Mouse (Mus musculus): ENCODE data around the gene Slc30a3. TPM values are rescaled to one million over a fixed set of nuclear protein-coding genes. Genes with fewer than 3 reads are reported as not detected.
"Not testable (repeated sequence)": the region's sequence is repeated elsewhere in the genome, so short reads cannot be mapped to it uniquely, and the experiment has no call there.

The Slc30a3 gene
- polyA plus RNA-seq, 1 experiment from 2014 or later: 1.8 TPM

DNA sequence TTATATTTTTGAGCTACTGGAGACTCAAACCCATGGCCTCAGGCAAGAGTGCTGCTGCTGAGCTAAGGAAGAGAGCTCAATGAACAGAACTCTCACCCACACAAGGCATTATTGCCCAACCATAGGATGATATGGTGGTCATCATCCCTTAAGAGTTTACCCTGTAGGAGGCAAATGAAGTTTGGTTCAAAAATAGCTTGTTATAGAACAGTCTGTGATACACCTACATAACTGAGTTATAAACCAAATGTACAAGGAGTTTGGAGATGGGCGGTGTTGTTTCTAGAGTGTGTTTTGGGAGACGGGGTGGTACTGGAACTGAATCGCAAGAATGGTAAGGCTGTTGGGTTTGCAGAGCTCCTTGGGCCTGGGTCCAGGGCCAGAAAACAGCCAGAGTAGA is 38.2 kb downstream of the Slc30a3 start:
- Histone ChIP-seq H3K27ac (no peak overlapping the region), H3K4me3 (no peak overlapping the region), H3K27me3 (no peaks in the 10 kb centered on the region), H3K9me3 (replicated peaks) (no peaks in the 10 kb centered on the region), H3K4me1 (no peaks in the 10 kb centered on the region), H3K4me2 (no peak overlapping the region), H3K9ac (no peak overlapping the region), H3K36me3 (ENCODE audit: poor library complexity, severe bottlenecking) (peaks cover 94% of the 10 kb centered on the region)
- ATAC-seq: no peak
- WGBS: 98% methylated on average over 3 of the region's 3 CpGs

DNA sequence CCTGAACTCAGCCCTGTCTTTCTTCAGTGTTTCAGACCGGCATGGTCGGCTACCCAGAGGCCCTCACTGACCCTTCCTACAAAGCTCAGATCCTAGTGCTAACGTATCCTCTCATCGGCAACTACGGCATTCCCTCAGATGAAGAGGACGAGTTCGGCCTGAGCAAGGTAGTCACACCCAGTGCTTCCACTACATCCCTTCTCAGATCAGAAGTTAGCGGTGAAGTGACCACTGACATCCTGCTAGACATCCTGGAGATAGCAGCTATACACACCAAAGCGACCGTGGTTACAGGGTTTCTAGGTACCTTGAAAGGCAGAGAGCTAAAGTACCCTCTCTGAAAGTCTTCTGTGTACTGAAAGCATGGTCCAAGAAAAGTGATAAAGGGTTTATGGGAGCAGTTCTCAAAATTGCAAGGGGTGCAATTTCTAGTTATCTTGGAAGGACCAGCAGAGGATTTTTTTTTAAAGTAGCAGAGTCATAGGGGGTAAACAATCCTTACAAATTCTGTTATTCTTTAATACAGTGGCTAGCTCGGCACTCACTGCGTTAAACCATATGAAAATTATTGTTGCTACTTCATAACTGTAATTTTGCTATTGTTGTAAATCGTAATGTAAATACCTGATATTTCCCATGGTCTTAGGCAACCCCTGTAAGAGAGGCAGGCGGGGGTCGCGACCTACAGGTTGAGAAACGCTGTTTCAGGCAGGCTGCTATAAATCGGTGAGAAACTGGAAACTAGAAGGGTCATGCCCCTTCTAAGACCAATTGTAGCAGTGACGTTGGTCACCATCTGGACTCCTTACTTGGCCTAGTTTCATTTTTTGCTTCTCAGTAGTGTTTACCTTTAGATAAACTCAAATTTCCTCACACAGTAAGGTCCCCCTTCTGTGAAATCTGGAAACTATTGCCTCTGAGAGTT is 52.6 kb downstream of the Slc30a3 start:
- WGBS: 25% methylated on average over 19 of the region's 19 CpGs
- peak; percentile 0; the same call in 1 of the 2 replicates for ATAC-seq
- H3K27ac ChIP-seq: peak overlapping the region; percentile 44; the same call in 1 of the 2 replicates

DNA sequence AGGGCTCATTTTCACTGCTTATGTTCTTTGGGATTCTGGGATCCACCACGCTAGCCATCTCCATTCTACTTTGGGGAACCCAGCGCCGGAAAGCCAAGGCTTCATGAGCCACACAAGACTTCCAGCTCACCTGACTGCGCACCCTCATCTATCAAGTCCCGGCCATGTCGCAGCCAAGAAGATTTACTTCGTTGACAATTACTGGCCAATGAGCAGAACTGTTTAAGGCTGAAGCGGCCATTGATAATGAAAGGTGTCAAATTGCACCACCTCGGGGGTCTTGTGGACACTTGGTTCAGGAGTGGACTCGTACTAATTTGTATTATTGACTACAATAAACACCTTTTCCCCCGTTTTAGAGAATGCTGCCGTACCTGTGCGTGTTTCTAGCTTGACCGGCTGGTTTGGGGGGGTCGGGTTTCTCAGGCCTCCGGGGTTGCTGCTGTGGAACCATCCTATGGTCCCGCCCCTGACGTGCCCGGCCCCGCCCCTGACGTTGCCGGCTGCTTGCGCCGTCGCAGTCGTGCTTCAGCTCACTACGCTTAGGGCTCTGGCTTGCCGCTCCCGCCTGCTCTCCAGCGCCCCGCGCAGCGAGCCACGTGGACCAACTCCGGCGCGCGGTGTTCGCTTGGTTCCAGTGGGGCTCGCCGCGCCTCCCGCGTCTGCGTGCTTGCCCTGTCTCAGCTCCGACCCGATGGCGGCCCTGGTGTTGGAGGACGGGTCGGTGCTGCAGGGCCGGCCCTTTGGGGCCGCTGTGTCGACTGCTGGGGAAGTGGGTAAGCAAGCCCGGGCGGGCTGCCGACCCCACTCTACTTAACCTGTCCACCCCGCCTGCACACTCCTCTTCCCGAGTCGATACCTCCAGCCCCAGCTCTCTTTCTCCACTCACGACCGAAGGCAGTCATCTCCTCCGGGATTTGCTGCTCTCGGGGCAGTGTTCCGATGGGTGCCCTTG is 53.5 kb downstream of the Slc30a3 start, which contains the start of gene Cad:
Cad (plus strand) TSS at position 520 of the 955 bp plus-strand sequence.
- peak within 1 kb of the TSS; percentile 85 for H3K4me2 ChIP-seq
- H3K36me3 ChIP-seq (ENCODE audit: poor library complexity, severe bottlenecking): peaks cover 38% of the 10 kb centered on the region
- H3K27me3 ChIP-seq: no peaks in the 10 kb centered on the region
- no peaks in the 10 kb centered on the region for H3K9me3 ChIP-seq (replicated peaks)
- under 1% methylated on average over 64 of the region's 64 CpGs for WGBS
- H3K9ac ChIP-seq: peak within 1 kb of the TSS; percentile 83
- H3K4me3 ChIP-seq: peak within 1 kb of the TSS; percentile 54
- peaks cover 23% of the 10 kb centered on the region for H3K4me1 ChIP-seq
- ATAC-seq: peak; percentile 99
- H3K27ac ChIP-seq: peak within 1 kb of the TSS; percentile 52

More for the DNA sequence above, 52.6 kb downstream of the Slc30a3 start:
- Histone ChIP-seq H3K36me3 (ENCODE audit: poor library complexity, severe bottlenecking) (peaks cover 48% of the 10 kb centered on the region), H3K4me1 (peaks cover 17% of the 10 kb centered on the region), H3K9me3 (replicated peaks) (no peaks in the 10 kb centered on the region), H3K4me3 (peak overlapping the region; percentile 54), H3K27me3 (no peaks in the 10 kb centered on the region), H3K9ac (peak overlapping the region; percentile 83), H3K4me2 (peak overlapping the region; percentile 85)

DNA sequence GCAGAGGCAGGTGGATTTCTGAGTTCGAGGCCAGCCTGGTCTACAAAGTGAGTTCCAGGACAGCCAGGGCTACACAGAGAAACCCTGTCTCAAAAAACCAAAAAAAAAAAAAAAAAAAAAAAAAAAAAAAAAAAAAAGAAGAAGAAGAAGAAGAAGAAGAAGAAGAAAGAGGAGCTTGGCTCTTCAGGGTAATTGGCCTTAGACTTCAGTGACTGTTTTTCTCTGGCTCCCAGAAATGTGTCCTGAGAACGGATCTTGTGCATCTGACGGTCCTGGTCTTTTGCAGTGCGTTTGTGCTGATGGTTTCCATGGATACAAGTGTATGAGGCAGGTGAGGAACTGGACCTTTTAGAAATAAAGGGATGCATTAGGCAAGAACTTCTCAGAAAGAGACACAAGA is 54.3 kb downstream of the Slc30a3 start:
- H3K36me3 ChIP-seq (ENCODE audit: poor library complexity, severe bottlenecking): peaks cover 30% of the 10 kb centered on the region
- H3K27ac ChIP-seq: peak overlapping the region; percentile 52; the same call in 1 of the 2 replicates
- H3K9ac ChIP-seq: peak overlapping the region; percentile 83
- 53% methylated on average over 4 of the region's 4 CpGs for WGBS
- not testable (repeated sequence) for ATAC-seq; H3K9me3 ChIP-seq (replicated peaks); H3K27me3 ChIP-seq
- H3K4me2 ChIP-seq: peak overlapping the region; percentile 85
- peaks cover 25% of the 10 kb centered on the region for H3K4me1 ChIP-seq
- H3K4me3 ChIP-seq: peak overlapping the region; percentile 54

DNA sequence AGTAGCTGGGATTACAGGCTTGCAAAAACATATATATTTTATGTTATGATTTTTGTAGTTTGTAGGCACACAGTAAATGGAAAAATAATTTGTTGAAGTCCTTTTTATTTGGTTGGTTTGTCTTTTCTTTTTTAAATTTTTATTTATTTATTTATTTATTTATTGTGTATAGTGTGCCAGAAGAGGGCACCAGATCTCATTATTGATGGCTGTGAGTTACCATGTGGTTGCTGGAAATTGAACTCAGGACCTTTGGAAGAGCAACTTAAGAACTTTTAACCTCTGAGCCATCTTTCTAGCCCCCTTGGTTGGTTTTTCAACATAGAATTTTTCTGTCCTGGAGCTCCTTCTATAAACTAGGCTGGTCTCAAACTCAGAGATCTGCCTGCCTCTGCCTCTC is 57.6 kb downstream of the Slc30a3 start:
- ATAC-seq: no peak
- no peak overlapping the region for H3K4me3 ChIP-seq

DNA sequence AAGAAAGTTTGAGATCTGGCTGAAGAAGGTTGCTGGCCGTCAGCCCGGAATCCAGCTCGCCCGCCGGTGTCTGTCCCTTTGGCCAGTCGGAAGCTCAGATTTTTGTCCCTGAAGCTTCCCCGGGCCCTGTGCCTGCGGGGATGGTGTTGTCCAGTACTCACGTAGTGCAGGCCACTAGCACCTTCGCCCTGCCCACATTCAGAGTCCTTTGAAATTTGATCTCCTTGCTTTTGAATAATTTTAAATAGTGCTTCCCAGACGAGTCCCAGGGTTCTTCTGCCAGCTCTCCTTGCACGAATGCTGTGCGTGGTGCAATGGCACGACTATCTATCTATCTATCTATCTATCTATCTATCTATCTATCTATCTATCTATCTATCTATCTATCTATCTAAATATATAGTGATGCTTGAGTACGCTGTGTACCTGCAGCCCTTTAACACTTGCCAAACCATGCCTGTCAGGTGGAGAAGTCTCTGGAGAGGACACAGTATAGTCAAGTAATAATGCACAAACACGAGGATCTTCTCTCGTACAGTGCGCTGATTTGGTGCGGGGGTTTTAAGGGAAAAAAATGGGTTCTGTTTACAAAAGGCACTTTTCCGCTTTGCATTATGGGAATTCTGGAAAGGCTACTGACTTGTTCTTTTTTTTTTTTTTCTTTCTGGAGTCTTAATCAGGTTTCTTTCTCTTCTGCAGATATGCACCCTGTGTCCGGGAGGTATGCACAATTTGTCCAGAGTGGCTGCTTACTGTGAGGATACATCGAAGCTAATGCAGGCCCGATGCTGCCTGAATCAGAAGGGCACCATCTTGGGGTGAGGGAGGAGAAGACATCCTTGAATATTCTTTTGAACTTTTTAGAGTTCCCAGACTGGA is 59.0 kb downstream of the Slc30a3 start, which contains the start of gene Slc5a6:
Slc5a6 (minus strand) TSS at position 162 of the 879 bp plus-strand sequence.
- peak; percentile 9; the same call in 1 of the 2 replicates for ATAC-seq
- peak within 1 kb of the TSS; percentile 76 for H3K4me2 ChIP-seq

More for the DNA sequence above, 57.6 kb downstream of the Slc30a3 start:
- H3K27ac ChIP-seq: no peak overlapping the region
- 0 out of 2 replicates have a peak, but pooled peaks cover 13% of the 10 kb centered on the region for H3K36me3 ChIP-seq (ENCODE audit: poor library complexity, severe bottlenecking)
- H3K9ac ChIP-seq: no peak overlapping the region
- no peak overlapping the region for H3K4me2 ChIP-seq
- peaks cover 27% of the 10 kb centered on the region for H3K4me1 ChIP-seq
- H3K27me3 ChIP-seq: no peaks in the 10 kb centered on the region
- no peaks in the 10 kb centered on the region for H3K9me3 ChIP-seq (replicated peaks)

DNA sequence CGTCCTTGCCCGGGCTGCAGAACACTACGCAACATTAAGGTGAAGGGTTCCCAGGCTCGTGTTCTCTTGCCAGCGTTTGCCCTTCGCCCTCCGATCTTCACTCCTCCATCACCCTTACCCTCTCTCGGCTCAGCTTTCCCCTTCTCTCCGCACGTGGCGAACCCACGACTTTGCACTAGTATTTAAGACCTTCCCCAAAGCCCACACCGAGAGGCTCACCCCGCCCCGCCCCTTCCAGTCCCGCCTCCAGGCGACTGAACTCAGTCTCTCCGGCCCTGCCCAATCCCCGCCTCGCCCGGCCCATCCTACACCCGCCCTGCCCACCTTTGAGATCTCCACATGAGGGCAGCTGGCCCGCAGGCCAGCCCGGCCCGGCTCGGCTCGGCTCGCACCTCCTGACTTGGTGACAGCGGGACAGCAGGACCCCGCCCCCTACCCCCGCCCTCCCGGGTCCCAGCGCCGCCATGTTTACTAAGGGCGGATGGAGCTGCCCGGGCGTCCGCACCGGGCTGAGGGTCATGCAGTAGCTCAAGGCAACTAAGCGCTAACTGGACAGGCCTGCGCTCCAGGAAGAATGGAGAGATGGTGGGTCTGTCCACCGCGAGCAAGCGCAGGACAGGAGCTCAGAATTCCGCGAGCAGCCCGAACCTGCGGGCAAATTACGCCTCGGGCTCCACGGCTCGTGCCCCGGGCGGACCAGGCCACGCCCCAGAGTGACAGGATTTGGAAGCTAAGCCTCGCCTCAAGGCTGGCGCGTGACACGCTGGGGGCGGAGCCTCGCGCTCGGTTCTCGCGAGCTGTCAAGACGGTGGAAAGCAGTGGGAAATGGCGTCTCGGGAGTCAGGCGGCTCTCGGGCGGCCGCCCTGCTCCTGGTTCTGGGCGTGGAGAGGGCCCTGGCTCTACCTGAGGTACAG is 59.9 kb downstream of the Slc30a3 start, which contains the start of gene Atraid:
Atraid (plus strand) TSS at position 465 of the 915 bp plus-strand sequence.
- H3K9me3 ChIP-seq (replicated peaks): no peaks in the 10 kb centered on the region
- 0 out of 2 replicates have a peak, but pooled peaks cover 17% of the 10 kb centered on the region for H3K36me3 ChIP-seq (ENCODE audit: poor library complexity, severe bottlenecking)
- H3K4me2 ChIP-seq: peak within 1 kb of the TSS; percentile 76
- peaks cover 17% of the 10 kb centered on the region for H3K4me1 ChIP-seq
- H3K9ac ChIP-seq: peak within 1 kb of the TSS; percentile 89
- peak within 1 kb of the TSS; percentile 90 for H3K27ac ChIP-seq
- H3K27me3 ChIP-seq: no peaks in the 10 kb centered on the region
- WGBS: under 1% methylated on average over 73 of the region's 73 CpGs
- ATAC-seq: peak; percentile 97
- peak within 1 kb of the TSS; percentile 75 for H3K4me3 ChIP-seq

More for the DNA sequence above, 59.0 kb downstream of the Slc30a3 start, which contains the start of gene Slc5a6:
- peaks cover 20% of the 10 kb centered on the region for H3K4me1 ChIP-seq
- no peaks in the 10 kb centered on the region for H3K27me3 ChIP-seq
- peak within 1 kb of the TSS; percentile 75 for H3K4me3 ChIP-seq
- peak within 1 kb of the TSS; percentile 89 for H3K9ac ChIP-seq
- peak within 1 kb of the TSS; percentile 90 for H3K27ac ChIP-seq
- 0 out of 2 replicates have a peak, but pooled peaks cover 13% of the 10 kb centered on the region for H3K36me3 ChIP-seq (ENCODE audit: poor library complexity, severe bottlenecking)
- under 1% methylated on average over 23 of the region's 23 CpGs for WGBS
- no peaks in the 10 kb centered on the region for H3K9me3 ChIP-seq (replicated peaks)

DNA sequence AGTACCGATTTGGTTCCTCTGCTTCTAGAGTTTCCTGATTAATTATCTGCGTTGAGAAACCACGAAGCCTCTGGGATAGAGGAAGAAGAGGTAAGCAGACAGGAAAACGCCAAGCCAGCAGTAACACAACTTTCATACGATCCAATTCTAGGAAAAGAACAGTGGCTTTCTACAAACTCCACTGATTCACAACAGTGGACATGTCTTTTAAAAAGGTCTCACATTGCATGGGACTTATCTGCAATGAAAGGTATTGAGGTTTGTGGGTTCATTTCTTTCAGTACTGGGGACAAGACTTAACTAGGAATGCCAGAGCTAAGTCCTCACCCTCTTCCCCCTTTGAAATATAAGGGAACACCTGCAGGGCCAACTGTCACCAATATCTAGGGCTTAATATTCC is 61.0 kb downstream of the Slc30a3 start:
- 87% methylated on average over 5 of the region's 5 CpGs for WGBS
- peak overlapping the region; percentile 89 for H3K9ac ChIP-seq

DNA sequence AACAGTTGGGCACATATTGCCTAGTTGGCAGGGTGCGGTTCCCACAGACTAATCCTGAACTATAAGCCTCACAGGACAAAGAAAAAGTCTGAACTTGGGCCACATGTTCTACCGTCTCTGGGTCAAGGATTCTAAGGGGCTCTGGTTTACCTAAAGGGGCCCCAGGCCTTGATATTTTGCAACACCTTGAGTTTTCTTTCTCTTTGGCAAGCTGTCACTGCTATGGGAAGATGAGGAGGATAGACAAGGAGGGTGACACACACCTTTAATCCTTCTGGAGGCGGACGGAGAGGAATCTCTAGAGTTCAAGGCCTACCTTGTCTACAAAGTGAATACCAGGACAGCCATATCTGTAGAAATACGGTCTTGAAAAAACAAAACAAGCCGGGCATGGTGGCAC is 61.6 kb downstream of the Slc30a3 start:
- WGBS: 95% methylated on average over 6 of the region's 6 CpGs
- Histone ChIP-seq H3K27ac (no peak overlapping the region), H3K27me3 (no peaks in the 10 kb centered on the region), H3K9me3 (replicated peaks) (no peaks in the 10 kb centered on the region), H3K4me3 (no peak overlapping the region), H3K4me2 (no peak overlapping the region), H3K9ac (no peak overlapping the region), H3K36me3 (ENCODE audit: poor library complexity, severe bottlenecking) (peaks cover 21% of the 10 kb centered on the region), H3K4me1 (peaks cover 17% of the 10 kb centered on the region)
- ATAC-seq: no peak

More for the DNA sequence above, 61.0 kb downstream of the Slc30a3 start:
- H3K4me3 ChIP-seq: peak overlapping the region; percentile 75
- no peak for ATAC-seq
- peak overlapping the region; percentile 76 for H3K4me2 ChIP-seq
- H3K27ac ChIP-seq: no peak overlapping the region
- peaks cover 15% of the 10 kb centered on the region for H3K36me3 ChIP-seq (ENCODE audit: poor library complexity, severe bottlenecking)
- peaks cover 17% of the 10 kb centered on the region for H3K4me1 ChIP-seq
- no peaks in the 10 kb centered on the region for H3K27me3 ChIP-seq
- H3K9me3 ChIP-seq (replicated peaks): no peaks in the 10 kb centered on the region

All from forebrain, embryonic 13.5 days (tissue).